Mouse (Mus musculus) left cerebral cortex, adult 9 months (tissue): ENCODE data around the gene Copg1.

Source experiments
- DNase-seq, 2 experiments: peaks; one replicate each; pipeline ENCODE4 v3.0.0; 2022; ENCODE audit warnings: low spot score in 2 of 2

The Copg1 gene

DNA sequence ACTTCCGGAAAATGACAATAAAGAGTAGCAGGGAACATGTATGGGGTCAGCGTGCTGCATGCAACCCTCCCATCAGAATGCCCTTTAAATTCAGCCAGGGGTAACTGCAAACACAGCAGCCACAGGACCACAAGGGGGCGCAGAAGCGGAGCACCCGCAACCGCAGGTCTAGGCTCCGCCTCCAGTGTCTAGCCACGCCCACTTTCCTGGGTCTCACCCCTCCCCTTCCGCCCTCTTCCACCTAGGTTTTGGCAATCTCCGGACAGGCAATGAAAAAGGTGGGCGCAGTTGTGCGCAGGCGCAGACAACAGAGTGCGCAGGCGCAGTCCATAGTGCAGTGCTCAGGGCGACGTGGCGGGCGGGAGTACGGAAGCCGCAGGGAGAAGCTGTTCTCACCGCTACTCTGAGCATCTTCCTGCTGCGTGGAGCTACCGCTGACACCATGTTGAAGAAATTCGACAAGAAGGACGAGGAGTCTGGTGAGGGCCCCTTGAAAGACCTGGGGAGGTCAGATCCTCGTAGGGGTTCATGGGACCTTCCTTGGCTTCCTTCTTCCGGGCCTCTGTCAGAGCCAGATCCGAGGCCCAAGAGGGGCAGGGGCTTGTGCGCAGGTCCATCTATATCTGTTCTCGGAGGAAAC is at the start of gene Copg1:
Copg1 (plus strand) TSS at position 221 of the 640 bp plus-strand sequence.
- peak; percentile 99 to 100 for DNase-seq

DNA sequence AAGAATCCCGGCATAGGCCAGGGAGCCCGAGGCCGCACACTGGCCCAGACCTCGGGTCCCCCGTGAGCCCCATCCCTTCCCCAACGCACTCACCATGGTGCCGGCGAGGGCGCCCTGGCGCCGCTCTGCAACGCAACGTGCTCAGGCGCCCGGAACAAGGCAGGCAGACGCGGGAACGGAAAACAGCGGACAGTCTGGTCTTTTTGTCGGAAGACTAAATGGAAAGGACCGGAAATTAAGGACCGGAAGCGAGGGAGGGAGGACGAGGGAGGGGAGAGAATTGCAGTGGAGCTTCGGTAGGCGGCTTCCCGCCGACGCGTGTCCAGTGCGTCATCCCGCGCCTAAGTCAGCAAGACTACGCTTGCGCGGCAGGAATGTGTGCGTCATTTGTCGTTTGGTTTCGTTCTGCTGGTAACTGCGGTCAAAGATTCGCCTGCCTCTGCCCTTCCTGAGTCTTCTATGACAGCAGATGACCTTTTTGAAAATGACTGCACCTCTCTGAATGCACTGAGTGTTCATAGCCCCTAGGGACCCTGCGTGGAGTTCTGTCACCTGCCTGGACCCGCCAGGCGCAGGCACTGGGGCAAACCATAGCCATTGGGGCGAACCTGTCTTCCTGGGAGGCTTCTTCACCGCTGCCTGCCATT is 48.9 kb upstream of the Copg1 start, which contains the start of gene Isy1:
Isy1 (minus strand) TSS at position 248 of the 647 bp plus-strand sequence.
- peak; percentile 93 to 97 for DNase-seq

DNA sequence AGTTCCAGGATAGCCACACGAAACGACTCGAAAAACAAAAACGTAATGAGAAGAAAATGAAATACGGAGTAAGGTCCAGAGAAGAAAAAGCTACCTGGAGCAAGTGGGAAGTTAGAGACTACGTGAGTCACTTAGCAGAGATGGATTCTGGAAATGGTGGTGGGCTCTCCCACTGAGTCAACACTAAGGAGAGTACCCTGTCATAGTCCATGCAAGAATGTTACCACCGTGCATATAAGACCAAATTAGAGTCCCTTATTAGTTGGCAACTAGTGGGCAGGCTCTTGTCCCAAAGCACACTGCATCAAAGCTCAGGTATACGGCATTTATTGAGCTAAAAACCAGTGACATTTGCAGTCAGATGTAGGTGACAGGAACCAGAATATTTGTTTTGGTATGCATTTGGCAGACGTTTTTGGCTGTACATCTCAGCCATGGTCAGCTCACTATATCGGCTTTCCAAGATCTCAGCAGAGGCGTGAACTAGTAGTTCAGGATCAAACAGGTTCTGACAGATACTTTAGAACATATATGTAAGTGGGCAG is 47.7 kb upstream of the Copg1 start:
- no peak for DNase-seq

DNA sequence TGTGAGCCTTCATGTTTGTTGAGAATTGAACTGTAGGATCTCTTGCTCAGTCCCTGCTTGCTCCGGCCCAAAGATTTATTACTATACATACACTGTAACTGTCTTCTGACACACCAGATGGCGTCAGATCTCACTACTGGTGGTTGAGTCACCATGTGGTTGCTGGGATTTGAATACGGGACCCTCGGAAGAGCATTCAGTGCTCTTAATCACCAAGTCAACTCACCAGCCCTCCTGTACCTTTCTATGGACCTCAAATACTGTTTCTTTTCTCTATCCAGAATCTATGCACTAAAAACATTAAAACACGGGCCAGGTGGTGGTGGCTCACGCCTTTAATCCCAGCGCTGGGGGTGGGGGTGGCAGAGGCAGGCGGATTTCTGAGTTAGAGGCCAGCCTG is 46.0 kb upstream of the Copg1 start:
- DNase-seq = no peak

DNA sequence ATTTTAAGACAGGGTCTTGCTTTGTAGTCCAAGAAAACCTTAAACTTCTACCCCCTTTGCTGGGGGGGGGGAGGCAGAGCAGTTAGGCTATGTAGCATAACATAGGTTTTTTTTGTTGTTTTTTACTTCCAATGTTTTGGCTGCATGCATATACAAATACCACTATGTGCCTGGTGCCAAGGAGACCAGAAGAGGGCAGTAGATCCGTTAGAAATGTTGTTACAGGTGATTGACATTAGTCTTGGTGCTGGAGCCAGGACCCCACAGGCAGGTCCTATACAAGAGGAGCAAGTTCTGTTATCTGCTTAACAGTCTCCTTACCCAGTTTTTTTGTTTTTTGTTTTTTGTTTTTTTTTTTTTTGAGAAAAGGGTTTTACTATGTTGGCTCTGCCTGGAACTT is 45.4 kb upstream of the Copg1 start:
- DNase-seq = no peak

DNA sequence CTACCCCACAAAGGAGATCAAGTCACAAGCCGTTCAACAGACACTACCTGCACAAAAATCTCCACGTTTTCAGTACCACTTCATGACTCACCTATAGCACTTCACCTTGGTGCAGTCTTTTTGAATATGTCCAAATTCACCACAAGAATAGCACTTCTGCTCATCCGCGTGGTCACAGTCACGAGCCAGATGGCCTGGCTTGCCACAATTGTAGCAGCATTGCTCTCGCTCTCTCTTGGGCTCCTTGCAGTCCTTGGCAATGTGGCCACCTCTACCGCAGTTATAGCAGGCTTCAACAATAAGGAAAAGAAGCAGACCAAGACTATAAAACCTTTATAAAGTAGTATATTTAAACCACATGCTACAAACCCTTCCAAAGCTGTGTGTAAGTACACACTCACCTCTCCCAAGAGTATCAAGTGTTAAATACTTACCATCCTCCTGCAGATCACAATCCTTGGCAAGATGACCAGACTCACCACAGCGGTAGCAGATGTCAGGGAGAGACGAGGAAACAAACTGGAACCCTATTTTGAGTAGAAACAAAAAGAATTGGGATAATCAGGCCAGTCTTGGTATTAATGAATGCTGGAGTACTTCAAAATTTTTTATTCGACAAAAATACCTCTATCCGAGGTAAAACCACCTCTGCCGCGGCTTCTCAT is 42.5 kb upstream of the Copg1 start:
- DNase-seq = no peak

DNA sequence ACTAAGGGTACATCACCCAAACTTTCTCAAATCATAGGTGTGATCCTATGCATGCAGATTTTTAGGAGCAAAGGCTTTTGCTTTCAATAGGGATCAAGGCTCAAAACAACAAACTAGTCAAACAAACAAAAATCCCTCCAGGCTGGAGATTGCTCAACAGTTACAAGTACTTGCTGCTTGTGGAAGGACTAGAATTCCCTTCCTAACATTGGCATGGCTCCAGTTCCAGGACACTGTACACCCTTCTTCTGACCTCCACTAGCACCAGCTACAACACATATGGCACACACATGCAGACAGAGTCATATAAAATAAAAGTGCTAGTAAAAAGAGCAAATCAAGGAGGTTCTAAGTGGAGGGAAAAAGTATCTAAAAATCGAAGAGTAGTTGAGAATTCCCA is 40.8 kb upstream of the Copg1 start:
- DNase-seq = no peak

DNA sequence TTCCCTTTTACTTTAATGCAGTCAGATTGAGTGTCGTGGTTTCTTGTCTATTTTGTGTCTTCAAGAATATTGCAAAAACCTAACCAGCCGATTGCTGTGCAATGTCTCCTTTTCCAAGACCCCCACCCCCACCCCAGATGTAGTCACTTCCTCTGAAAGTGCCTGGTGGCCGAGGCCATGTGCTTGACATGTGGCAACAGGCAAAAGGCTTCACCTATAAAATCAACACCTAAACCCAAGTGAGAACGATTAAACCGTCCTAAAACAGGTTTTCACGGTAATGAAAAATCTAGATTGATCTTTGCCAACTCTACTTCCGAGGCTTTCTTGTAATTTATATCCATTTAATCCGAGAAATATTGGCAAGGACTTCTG is 37.8 kb upstream of the Copg1 start:
- no peak for DNase-seq

DNA sequence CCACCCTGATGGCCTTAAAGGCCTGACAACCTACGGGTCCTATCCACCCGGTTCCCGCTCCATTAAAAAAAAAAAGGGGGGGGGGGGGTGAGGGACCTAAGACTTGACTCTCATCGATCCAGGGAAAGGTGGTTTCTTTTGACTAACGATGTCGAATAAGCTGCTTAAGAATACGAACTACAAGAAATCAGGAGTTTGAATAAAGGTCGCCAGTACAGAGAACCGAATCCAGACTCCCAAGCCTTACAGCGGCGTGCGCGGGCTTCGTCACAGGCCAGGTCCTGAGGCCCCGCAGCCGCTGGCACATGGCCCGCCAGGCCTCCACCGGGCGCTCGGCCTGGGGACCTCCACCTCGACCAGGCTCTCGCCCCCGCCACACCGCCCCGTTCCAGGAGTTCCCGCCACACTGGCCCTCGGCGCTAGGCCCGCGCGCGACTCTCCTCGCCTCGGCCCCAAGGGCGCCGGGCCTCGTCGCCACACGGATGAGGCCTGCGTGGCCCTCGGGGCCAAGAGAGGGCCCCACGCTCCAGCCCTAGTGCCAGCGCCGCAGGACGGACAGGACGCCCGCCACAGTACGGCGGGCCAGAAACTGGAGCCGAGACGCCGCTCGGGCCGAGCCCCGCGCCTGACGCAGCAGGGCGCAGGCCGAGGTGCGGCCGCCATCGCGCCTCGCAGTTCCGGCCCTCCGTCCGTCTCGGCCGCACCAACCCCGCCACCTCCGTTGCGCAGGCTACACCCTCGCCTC is 37.3 kb upstream of the Copg1 start:
- peak in 1 of 2 experiments; percentile 33 for DNase-seq

DNA sequence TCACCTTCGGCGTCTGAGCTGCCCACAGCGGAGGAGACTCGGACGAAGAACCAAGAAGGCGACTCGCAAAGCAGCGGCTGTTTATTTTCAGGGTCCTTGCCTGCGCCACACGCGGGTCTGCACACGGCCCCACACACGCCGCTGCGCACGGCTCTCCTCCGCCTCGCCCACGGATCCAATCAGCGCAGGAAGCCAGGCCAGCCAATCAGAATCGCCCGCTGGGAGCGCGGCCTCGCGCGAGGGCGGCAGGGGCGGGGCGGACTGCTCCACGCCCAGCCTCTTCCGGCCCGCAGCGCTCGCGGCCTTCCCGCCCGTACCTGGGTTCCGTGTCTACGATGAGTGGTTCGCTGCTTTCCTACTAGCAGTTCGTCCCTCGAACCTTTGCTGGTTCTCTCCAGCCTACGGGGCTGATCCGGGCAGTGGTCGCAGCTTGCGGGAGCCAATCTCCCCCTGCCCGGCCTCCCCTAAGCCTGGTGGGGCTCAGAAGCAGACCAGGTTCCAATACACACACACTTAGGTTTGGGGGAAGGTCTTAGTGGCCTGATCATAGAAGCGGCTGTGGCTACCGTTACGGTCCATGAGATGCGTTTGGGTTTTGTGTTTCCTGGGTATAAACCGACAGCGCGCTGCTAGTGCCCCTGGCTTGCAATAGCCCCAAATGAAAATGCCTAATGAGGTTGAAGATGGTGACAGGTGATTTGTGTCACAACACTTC is 36.6 kb upstream of the Copg1 start, which contains the start of gene Cnbp:
Cnbp (minus strand) TSS at position 207 of the 715 bp plus-strand sequence.
- peak; percentile 89 to 96 for DNase-seq

DNA sequence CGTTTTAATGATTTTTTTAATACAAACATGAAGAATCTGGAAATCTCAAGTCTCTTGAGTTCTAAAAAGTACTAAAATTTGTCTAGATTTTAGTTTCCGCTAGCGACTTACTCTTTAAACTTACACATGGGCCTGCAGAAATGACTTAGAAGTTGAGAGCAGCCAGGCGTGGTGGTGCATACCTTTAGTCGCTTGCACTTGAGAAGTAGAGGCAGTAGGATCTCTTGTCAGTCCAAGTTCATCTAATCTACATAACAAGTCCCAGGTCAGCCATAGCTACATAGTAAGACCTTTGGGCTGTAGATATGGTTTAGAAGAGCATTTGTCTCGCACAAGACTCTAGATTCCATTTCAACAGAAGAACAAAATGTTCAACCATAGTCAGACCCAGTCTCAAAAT is 35.7 kb upstream of the Copg1 start:
- no peak for DNase-seq

DNA sequence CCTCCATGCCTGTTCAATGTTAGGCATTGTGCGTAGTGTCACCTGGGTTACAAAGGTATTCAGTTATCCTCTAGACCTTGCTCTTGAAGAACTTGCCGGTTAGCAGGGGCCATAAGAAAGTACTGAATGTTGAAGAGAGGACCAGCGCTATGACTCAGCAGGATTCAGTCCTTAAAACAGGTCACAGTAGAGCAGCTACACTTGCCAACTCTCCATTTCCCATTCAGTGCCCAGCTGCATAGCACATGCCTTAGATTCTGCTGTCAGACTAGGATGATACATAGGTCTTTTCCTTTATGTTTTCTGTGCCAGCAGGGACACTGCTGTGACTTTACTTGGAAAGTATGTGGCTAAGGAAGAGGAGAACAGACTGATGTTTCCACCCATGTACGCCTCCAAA is 34.2 kb upstream of the Copg1 start:
- no peak for DNase-seq

DNA sequence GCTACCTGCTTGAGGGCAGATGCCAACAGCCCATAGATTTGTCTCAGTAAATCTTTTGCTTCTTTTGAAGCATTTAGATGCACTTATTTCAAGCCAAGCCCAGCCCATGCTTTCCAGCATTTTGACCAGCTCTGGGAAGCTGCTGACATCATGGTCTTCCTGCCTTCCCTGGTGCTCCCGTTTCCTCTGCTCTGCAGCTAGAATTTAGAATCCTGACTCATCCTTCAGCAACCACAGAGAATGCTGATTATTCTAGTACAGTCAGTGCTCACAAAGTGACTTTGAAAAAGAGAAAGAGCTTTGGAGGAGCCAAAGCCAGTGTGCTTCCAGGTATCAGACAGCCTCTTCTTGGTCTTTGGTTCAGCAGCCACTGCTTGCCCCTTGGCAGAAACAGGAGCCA is 30.5 kb upstream of the Copg1 start:
- DNase-seq = peak in 1 of 2 experiments; percentile 31

DNA sequence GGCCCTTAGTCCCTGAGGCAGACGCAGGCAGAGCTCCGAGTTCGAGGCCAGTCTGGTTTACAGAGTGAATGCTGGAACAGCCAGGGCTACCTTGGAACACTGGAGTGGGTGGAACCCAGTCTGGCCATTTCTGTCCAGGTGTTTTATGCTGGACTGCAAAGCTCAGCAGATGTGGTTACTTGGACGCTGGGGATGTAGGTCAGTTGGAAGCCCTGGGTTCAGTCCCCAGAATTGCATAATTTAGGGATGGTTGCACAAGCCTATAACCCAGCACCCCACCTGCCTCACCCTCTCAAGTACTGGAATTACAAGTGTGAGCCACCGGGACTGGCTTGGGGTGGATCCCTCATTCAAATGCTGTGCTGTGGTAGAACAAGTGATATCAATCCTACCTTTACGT is 21.4 kb upstream of the Copg1 start:
- DNase-seq = no peak

DNA sequence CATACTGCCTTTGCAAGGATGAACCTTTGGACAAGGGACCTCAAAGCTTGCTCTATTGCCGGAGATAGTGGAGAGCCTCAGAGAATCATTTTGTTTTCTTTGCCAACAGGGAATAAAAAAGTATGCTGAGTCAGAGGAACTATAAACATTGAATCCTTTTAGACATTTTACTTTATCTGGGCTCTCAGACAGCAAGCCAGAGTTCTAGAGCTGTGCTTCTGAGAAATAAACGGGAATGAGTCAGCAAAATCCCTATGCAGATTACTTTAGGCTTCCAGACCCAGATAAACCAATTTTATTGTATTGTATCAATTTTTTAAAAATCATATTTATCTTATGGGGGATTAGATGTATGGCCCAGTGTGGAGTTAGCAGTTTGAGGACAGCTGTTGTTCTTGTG is 20.4 kb upstream of the Copg1 start:
- DNase-seq = no peak

DNA sequence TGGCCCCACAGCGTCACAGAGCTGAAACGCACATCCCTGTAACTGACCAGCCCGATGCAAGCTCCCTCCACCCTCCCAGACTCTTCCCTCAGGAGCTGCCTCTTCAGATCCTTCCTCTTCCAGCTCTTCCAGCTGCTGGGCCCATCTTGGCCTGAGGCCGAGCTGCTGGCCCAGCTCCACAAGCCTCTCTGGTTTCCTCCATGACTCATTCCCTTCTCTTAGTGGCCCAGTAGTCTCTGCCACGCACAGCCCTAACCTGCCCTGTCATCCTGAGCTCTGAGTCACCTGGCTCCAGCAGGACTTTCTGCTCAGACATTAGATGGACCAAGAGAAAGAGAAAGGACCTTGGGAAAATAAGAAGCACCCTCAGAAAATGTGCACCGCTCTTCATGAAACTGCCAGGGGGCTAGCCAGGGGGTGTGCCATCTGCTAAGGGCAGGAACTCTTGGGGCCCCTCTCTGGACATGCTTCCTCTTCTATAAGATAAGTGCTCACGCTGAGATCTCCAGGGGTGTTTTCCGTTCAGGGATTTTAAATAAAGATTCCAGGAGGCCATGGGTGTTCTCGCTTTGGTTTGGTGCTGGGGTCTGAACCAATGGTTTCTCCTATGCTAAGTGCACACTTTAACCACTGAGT is 18.6 kb upstream of the Copg1 start:
- DNase-seq = peak in 1 of 2 experiments; percentile 28

DNA sequence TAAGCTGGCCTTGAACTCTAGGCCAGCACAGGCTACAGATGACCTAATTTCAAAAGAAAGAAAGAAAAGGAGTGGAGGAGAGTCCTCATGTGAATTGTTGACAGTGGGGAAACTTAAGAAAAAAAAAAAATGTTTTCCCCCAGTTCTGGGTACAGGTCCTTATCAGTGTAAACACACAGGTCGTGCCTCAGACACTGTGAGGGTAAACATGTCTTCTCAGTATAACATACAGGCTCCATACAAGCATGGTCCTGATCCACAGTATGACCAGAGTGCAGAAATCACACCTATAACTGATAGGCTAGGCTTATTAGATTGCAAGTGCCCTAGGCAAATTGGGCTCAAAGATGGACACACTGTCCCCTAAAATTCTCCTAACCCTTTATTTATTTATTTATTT is 17.2 kb upstream of the Copg1 start:
- no peak for DNase-seq

DNA sequence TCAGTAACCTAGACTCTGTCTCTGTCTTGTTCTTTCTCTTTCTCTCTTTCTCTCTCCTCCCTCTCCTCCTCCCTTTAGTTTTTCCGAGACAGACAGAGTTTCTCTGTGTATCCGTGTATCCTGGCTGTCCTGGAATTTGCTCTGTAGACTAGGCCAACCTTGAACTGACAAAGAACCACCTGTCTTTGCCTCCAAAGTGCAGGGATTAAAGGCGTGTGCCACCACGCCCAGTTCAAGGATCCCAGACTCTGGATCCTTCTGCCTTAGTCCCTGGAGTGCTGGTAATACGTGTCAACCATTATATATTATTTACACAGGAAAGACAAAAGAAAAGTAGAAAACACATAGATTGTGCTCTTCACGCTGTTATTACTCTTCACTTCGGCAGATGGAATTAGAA is 16.4 kb upstream of the Copg1 start:
- DNase-seq = no peak

DNA sequence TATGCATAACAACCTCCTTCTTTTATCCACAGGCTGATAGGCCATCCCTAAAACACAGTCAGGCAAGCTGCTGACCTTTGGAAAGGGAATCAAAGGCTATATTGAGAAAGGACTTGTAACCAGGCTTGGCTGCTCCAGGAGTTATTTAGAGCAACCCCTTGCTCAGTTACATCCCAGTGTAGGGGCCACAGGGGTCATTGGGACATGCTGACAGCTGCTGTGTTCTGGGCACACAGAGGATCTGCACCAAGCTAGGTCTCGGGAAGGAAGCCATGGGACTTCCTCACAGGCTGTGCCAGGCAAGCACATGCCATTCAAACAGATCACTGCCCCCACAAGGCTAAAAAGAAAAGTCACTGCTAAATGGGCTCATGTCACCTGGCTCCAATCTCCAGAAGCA is 14.5 kb upstream of the Copg1 start:
- DNase-seq = no peak

DNA sequence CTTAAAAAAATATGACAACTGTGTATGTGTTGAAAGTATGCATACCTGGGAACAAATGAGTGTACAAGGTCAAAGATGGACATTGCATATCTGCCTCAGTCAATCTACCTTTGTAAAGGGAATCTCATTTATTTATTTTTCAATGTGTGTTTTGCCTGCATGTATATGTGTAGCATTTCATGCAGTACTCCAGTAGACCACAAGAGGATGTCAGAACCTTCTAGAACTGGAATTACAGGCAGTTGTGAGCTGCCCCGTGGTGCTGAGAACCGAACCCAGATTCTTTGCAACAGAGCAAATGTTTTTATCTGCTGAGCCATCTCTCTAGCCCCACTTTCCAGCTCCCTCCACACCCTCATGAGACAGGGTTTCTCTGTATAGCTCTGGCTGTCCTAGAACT is 13.7 kb upstream of the Copg1 start:
- DNase-seq = no peak

DNA sequence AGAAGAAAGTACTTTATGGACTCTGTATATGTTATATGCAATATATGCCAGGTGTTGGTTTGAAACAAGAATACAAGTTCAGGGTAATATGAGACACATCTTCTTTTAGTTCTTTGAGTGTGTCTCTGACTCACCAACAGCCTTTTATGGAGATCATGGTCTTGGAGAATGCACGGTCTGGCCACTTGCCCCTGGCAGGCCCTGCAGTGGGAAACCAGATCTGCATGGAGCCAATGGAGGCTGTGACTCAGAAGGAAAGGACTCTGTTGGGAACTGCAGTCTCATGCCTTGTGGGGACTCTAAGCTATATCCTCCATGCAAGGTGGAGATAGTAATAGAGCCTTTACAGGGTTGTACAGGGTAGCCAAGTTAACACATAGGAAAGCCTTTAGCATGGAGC is 12.5 kb upstream of the Copg1 start:
- DNase-seq = no peak
